Mouse (Mus musculus) midbrain, postnatal 0 days (tissue): ENCODE measurements around the gene Ccl11. TPM values are rescaled to one million over a fixed set of nuclear protein-coding genes. Genes with fewer than 3 reads are reported as not detected.

Source experiments
- ATAC-seq: fragments of 200-750 bp; cut with Nextera tagmentation; 2 replicates; pipeline ENCODE4 v1.8.0; 2017; ENCODE audit warnings: moderate number of reproducible peaks, mild to moderate bottlenecking, moderate TSS enrichment, moderate library complexity; ENCODE audit not compliant: low FRiP score
- DNase-seq: peaks from one replicate; pipeline ENCODE4 v3.0.0-alpha.2; 2015; ENCODE audit warnings: low spot score
- H3K27ac ChIP-seq: fragments of 300-500 bp; sonication (generic); 2 replicates; pipeline ENCODE4 v1.5.1; 2014; ENCODE audit warnings: low read depth, mild to moderate bottlenecking, low read length, mixed read lengths
- H3K27me3 ChIP-seq: fragments of 300-500 bp; sonication (generic); 2 replicates; pipeline ENCODE4 v1.6.1; 2014; ENCODE audit warnings: low read length, control low read depth, mixed read lengths; ENCODE audit not compliant: insufficient read depth
- H3K36me3 ChIP-seq: fragments of 300-500 bp; sonication (generic); 2 replicates; pipeline ENCODE4 v1.6.1; 2014; ENCODE audit warnings: low read length, control low read depth, mixed read lengths; ENCODE audit not compliant: insufficient read depth
- H3K4me1 ChIP-seq: fragments of 300-500 bp; sonication (generic); 2 replicates; pipeline ENCODE4 v1.6.1; 2014; ENCODE audit warnings: mild to moderate bottlenecking, control low read depth, antibody characterized with exemption, low read length, mixed read lengths; ENCODE audit not compliant: insufficient read depth
- H3K4me2 ChIP-seq: fragments of 300-500 bp; sonication (generic); 2 replicates; pipeline ENCODE4 v1.6.1; 2014; ENCODE audit warnings: low read depth, mild to moderate bottlenecking, low read length, mixed read lengths; ENCODE audit not compliant: poor library complexity, severe bottlenecking
- H3K4me3 ChIP-seq: fragments of 300-500 bp; sonication (generic); 2 replicates; pipeline ENCODE4 v1.5.1; 2014; ENCODE audit warnings: low read depth, mild to moderate bottlenecking, low read length, moderate library complexity
- H3K9ac ChIP-seq: fragments of 300-500 bp; sonication (generic); replicated peaks from 2 replicates; pipeline ENCODE4 v1.6.1; 2014; ENCODE audit warnings: mild to moderate bottlenecking, low read length, moderate library complexity, mixed read lengths; ENCODE audit not compliant: poor library complexity, severe bottlenecking
- H3K9me3 ChIP-seq: fragments of 300-500 bp; sonication (generic); 2 replicates; pipeline ENCODE4 v1.6.1; 2016; ENCODE audit warnings: low read length, control low read depth
- CTCF ChIP-seq: IDR thresholded peaks from 2 replicates; pipeline ENCODE4 v1.5.1; 2016; ENCODE audit warnings: antibody characterized with exemption, mild to moderate bottlenecking
- WGBS: fragments of 180-500 bp; shearing (Covaris S2); extraction: QIAGEN DNeasy Blood & Tissue Kit; methylation state at CpG from one replicate; pipeline ENCODE4 v1.1.7; 2014; 5-methylcytosine and 5-hydroxymethylcytosine counted together
- polyA plus RNA-seq: library from polyadenylated mRNA; unstranded; fragments of >200 nt; fragmentation: Nextera tagmentation; extraction: Ambion mirVana; gene quantifications from 2 replicates; pipeline ENCODE4 v1.2.1, GENCODE M21; 2015
- total RNA-seq: library from RNA; depleted of rRNA; stranded (reverse); fragments of >200 nt; gene quantifications from 2 replicates; pipeline ENCODE4 v1.2.3, GENCODE M21; 2014

Gene Ccl11
- total and polyA plus RNA-seq, 2 experiments from 2014 or later: 0.14 TPM; not detected in 1

DNA sequence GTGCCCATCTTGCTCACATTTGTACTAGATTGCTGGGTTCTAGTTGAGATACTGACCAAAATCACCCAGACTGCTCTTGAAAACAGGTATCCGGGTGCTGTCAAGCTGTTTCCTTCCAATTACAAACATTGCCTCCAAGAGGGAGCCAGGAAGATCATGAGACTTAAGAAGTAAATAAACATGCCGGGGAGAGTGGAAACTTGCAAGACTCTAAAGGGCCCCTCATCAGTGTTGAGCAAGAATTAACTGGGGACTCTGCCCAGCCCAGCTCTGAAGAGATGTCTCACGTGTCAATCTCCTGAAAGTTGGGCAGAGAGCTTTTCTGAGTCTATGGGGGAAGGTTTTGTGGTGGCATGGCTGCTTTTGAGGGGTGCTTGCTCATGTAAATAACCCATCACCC is 19.4 kb downstream of the Ccl11 start:
- H3K27me3 ChIP-seq: no peaks in the 10 kb centered on the region
- H3K9ac ChIP-seq: no peak overlapping the region
- WGBS: 76% methylated on average over 3 of the region's 3 CpGs
- no peak for TF ChIP-seq CTCF
- no peak overlapping the region for H3K4me2 ChIP-seq
- no peaks in the 10 kb centered on the region for H3K9me3 ChIP-seq
- H3K4me1 ChIP-seq: no peaks in the 10 kb centered on the region
- no peak overlapping the region for H3K27ac ChIP-seq
- no peak overlapping the region for H3K4me3 ChIP-seq
- H3K36me3 ChIP-seq: no peaks in the 10 kb centered on the region
- no peak for ATAC-seq
- no peak for DNase-seq

DNA sequence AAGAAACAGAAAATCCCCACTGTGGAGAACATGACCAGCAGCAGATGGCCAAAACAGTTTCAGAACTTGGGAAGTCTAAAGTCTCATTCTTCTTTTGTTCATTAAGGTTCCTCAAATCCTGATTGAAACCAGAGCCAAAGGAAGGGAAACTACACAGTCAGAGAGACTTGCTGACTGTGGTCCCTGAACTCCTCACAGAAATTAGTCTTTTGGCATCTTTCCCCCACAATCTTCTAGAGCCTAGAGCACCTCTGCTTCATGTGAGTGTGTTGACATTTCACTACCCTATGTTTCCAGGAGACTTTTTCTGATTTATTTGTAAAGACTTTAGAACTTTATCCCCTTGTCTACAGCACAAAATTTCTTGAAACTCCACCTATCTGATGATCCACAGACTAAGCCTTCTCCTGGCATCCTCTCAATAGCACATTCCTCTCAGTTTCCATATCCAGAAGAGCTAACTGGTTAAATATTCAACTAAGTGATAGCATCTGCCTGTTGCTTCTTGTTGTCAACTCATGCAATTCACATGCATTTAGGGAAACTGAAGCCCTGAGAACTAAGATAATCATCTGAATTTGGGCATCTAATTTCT is 20.6 kb downstream of the Ccl11 start:
- TF ChIP-seq CTCF: no peak
- Histone ChIP-seq H3K27ac (no peak overlapping the region), H3K4me3 (no peak overlapping the region), H3K36me3 (no peaks in the 10 kb centered on the region), H3K27me3 (no peaks in the 10 kb centered on the region), H3K4me1 (no peaks in the 10 kb centered on the region), H3K9me3 (no peaks in the 10 kb centered on the region), H3K4me2 (no peak overlapping the region), H3K9ac (no peak overlapping the region)
- DNase-seq (no peak), ATAC-seq (no peak)

DNA sequence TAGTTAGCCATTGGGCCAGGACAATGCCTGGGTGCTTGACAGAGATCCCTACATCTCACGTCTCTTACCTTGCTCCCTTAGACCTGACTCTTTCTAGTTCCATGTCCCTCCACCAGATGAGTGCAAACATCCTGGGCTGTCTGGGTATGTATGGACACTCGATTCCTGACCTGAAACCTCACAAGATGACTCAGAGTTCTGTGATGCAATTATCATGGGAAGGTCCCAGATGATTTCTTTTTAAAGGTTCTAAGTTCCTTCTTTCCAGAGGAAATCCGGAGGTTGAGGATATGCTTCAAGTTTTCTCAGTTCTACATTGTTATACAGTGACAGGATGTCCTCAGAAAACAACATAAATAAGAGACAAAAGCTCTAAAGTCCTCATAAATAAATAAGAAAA is 23.2 kb downstream of the Ccl11 start:
- no peaks in the 10 kb centered on the region for H3K9me3 ChIP-seq
- no peak for DNase-seq
- no peak for TF ChIP-seq CTCF
- WGBS: 77% methylated on average over 3 of the region's 3 CpGs
- H3K4me3 ChIP-seq: no peak overlapping the region
- H3K27ac ChIP-seq: no peak overlapping the region
- no peaks in the 10 kb centered on the region for H3K36me3 ChIP-seq
- no peaks in the 10 kb centered on the region for H3K4me1 ChIP-seq
- no peak overlapping the region for H3K9ac ChIP-seq
- ATAC-seq: no peak
- H3K4me2 ChIP-seq: no peak overlapping the region
- H3K27me3 ChIP-seq: no peaks in the 10 kb centered on the region

DNA sequence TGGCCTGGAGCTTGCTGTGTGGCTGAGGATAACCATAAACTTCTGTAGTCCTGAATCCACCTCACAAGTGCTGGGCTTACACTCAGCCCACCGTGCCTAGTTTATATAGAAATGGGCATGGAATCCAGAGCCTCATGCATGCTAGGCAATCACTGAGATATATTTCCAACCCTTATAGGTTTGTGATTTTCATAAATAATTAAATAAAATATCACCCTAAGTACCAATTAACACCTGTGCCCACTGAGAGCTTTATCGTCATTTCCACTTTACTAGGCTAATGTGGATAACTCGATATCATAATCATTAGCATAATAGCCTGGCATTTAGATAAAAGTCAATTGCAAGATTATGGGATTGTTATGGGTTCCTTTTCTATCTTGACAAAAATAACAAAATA is 26.7 kb downstream of the Ccl11 start:
- no peaks in the 10 kb centered on the region for H3K4me1 ChIP-seq
- no peaks in the 10 kb centered on the region for H3K36me3 ChIP-seq
- H3K9me3 ChIP-seq: no peaks in the 10 kb centered on the region
- no peak overlapping the region for H3K27ac ChIP-seq
- no peak overlapping the region for H3K9ac ChIP-seq
- DNase-seq (no peak), ATAC-seq (no peak)
- no peaks in the 10 kb centered on the region for H3K27me3 ChIP-seq
- H3K4me2 ChIP-seq: no peak overlapping the region
- WGBS: 85% methylated on average over 3 of the region's 3 CpGs
- no peak overlapping the region for H3K4me3 ChIP-seq
- TF ChIP-seq CTCF: no peak

DNA sequence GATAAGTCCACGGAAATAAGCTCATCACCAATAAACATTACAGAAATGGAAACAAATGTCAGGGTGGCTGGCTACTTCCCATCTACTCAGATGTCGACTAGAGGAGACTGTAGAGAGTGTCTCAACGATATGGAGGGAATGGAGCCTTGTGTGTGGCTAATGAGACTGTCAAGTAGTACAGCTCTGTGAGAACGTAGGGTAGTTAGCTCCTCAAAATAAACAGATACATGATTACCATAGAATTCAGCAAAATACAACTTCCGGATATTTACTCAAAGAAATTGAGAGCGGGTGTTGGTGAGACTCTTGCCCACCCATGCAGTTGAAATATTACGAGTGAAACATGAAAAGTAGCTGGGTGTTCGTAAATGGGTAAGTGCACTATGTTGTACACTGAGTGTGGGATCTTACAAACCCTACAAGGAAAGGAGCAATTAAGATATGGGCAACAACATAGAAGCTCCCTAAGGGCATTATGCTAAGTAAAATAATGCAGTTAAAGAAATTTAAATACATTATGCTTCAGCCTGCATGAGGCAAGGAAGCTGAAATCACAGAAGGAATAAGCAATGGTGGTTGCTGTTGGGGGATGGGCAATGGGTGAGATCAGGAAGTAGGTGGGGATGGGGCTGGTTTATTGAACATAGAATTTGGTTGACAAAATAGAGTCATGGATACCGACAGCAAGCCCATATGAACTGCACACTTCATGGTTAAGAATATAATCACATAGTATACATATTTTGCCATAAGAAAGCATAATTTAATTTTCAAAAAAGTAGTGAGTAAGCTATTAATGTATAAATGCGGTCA is 42.1 kb downstream of the Ccl11 start:
- Histone ChIP-seq H3K36me3 (no peaks in the 10 kb centered on the region), H3K27ac (no peak overlapping the region), H3K4me2 (no peak overlapping the region), H3K4me3 (no peak overlapping the region), H3K9ac (no peak overlapping the region), H3K9me3 (no peaks in the 10 kb centered on the region), H3K4me1 (no peaks in the 10 kb centered on the region), H3K27me3 (no peaks in the 10 kb centered on the region; the same call in 1 of the 2 replicates)
- 89% methylated on average over 10 of the region's 10 CpGs for WGBS
- DNase-seq (no peak), ATAC-seq (no peak)
- no peak for TF ChIP-seq CTCF

DNA sequence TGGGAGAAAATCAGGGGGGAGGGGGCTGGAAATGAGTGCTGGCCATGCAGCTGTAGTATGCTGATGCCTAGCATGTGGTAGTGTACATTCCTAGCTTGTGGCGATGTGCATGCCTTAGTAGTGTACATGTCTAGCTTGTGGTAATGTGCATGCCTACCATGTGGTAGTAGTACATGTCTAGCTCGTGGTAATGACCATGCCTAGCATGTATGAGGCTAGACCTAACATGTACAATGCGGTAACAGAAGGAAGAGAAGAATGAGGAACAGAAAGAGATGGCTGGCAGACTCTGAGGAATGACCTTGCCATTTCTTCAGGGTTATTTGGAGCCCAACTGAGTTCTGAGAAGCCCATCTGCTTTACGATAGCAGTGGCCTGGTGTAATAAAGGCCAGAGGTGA is 43.5 kb downstream of the Ccl11 start:
- no peak for ATAC-seq

More for the DNA sequence above, 43.5 kb downstream of the Ccl11 start:
- Histone ChIP-seq H3K9ac (no peak overlapping the region), H3K4me3 (no peak overlapping the region), H3K36me3 (no peaks in the 10 kb centered on the region), H3K27ac (no peak overlapping the region), H3K9me3 (no peaks in the 10 kb centered on the region), H3K27me3 (no peaks in the 10 kb centered on the region; the same call in 1 of the 2 replicates), H3K4me1 (no peaks in the 10 kb centered on the region), H3K4me2 (no peak overlapping the region)
- DNase-seq: no peak
- no peak for TF ChIP-seq CTCF
- WGBS: 82% methylated on average over 4 of the region's 4 CpGs
